Mouse (Mus musculus): ENCODE data around the gene Tmtc3. TPM values are rescaled to one million over a fixed set of nuclear protein-coding genes. Genes with fewer than 3 reads are reported as not detected.

The Tmtc3 gene
- 15.5 and 19.4 TPM in 2 replicates for polyA plus RNA-seq (2015; fragmentation: Nextera tagmentation; extraction: Ambion mirVana)

GRCm38 (mm10) chr10:100487097-100487978 is at the start of gene Tmtc3, which contains the start of gene Cep290:
Gene Tmtc3 (minus strand): TSS chr10:100487350.
Gene Cep290 (plus strand): TSS chr10:100487558.

Other genes with a start within 250 kb of the Tmtc3 start
- not detected in 2 replicates for gene Gm4301, start 151.7 kb downstream of the Tmtc3 start, polyA plus RNA-seq (2015; fragmentation: Nextera tagmentation; extraction: Ambion mirVana)
- not detected in 2 replicates for gene Gm4302, start 146.5 kb downstream of the Tmtc3 start, polyA plus RNA-seq (2015; fragmentation: Nextera tagmentation; extraction: Ambion mirVana)
- gene Gm4303, start 141.4 kb downstream of the Tmtc3 start, polyA plus RNA-seq (2015; fragmentation: Nextera tagmentation; extraction: Ambion mirVana): not detected in 2 replicates
- gene Gm4305, start 136.3 kb downstream of the Tmtc3 start, polyA plus RNA-seq (2015; fragmentation: Nextera tagmentation; extraction: Ambion mirVana): not detected in 2 replicates
- not detected in 2 replicates for gene Gm4307, start 126.0 kb downstream of the Tmtc3 start, polyA plus RNA-seq (2015; fragmentation: Nextera tagmentation; extraction: Ambion mirVana)
- gene Gm4312, start 104.8 kb downstream of the Tmtc3 start, polyA plus RNA-seq (2015; fragmentation: Nextera tagmentation; extraction: Ambion mirVana): not detected in 2 replicates
- gene Cep290, start 208 bp upstream of the Tmtc3 start, polyA plus RNA-seq (2015; fragmentation: Nextera tagmentation; extraction: Ambion mirVana): 2.6 and 3.5 TPM in 2 replicates
- 4.4 and 5.1 TPM in 2 replicates for gene 4930430F08Rik, start 103.1 kb upstream of the Tmtc3 start, polyA plus RNA-seq (2015; fragmentation: Nextera tagmentation; extraction: Ambion mirVana)
- gene 1700017N19Rik, start 103.1 kb upstream of the Tmtc3 start, polyA plus RNA-seq (2015; fragmentation: Nextera tagmentation; extraction: Ambion mirVana): not detected in 2 replicates

Measured in urinary bladder, postnatal 0 days (tissue).